Mouse (Mus musculus) brain, embryonic 18.5 days (tissue): Measurements from ENCODE around the gene Adh7.
A peak's percentile ranks its signal among the peaks of the same experiment; 100 is the strongest.

Experiments used
- DNase-seq: peaks from one replicate; pipeline ENCODE4 v3.0.0-alpha.2; 2012; ENCODE audit warnings: low read depth, low spot score

Adh7 gene

DNA sequence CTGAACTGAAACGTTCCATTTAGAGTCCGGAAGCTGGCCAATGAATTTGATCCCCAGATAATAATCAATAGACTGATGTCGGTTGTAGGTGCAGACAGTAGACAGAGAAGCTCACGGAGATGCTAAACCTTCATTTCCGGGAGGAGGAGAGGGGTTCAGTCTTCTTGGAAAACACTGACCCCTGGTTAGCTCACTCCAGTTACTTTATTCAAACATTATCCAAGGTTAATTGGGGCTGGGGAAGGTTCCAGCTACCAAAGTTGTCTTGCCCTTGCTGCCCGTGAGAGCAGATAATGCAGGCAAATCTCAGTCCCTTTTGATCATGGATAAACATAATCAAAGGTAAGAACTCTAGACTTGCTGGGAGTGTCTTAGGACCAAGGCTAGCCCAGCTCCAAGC is 33.6 kb downstream of the Adh7 start:
- DNase-seq: no peak

DNA sequence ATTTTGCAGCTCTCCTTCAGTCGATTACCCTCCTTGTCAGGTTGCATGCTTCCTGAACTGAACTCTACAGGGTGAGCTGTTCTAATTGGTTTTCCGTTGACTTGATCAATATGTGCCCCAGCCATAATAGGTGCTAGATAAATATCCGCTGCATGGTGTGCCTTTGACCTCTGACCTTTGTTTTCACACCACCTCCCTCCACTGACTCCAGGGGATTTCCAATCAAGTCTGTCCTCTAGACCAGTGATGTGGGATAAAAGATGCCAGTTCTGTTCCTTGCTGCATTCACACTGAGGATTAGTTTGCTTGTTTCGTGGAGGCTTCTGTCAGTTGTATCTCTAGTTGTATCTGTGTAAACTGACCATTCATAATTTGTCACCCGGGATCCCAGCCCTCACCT is 36.6 kb downstream of the Adh7 start:
- DNase-seq: no peak

DNA sequence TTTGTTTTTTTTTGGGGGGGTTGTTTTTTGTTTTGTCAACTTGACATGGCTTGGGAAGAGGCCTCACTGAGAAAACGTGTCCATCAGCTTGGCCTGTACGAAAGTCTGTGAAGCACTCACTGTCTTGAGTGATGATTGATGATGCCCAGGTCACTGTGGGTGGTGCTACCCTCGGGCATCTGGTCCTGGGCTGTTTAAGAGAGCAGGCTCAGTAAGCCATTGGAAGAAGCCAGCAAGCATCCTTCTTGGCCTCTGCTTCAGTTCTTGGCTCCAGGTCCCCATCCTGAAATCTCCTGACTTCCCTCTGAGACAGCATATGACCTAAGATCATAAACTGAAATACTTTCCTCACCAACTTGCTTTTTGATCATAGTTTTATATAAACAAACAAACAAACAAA is 37.8 kb downstream of the Adh7 start:
- no peak for DNase-seq

DNA sequence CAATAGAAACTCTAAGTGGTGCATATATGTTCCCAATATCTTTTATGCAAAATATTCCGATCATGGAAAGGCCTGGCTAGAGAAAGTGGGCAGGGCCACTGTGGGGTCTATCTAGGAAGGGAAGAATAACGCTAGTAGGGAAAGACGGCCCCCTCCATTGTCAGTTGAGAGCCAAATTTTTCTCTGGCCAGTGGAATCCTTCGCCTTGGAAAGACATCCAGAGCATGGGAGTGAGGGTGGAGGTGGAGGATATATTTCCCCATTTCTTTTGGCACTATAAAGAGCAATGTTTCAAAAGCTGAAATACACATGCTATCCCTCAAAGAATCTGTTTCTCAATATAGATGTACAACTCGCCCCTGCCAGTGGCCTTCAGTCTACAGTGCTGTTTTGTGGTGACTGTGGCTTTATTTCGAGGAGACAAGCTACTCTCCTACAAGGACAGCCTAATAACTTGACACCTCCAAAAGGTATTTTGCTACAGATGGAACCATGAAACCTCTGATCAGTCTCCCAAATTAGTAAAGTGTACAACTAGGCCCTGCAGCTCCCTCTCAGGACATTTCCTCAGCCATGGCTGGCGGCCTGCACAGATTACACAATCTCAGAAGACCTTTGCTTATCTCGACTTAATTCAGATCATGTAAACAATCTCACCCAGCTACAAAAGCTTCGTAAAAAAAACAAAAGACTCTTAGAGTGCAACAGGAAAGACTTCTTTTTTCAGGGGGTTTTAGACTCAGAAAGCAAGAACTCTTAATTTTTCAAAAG is 38.4 kb downstream of the Adh7 start:
- DNase-seq: no peak

DNA sequence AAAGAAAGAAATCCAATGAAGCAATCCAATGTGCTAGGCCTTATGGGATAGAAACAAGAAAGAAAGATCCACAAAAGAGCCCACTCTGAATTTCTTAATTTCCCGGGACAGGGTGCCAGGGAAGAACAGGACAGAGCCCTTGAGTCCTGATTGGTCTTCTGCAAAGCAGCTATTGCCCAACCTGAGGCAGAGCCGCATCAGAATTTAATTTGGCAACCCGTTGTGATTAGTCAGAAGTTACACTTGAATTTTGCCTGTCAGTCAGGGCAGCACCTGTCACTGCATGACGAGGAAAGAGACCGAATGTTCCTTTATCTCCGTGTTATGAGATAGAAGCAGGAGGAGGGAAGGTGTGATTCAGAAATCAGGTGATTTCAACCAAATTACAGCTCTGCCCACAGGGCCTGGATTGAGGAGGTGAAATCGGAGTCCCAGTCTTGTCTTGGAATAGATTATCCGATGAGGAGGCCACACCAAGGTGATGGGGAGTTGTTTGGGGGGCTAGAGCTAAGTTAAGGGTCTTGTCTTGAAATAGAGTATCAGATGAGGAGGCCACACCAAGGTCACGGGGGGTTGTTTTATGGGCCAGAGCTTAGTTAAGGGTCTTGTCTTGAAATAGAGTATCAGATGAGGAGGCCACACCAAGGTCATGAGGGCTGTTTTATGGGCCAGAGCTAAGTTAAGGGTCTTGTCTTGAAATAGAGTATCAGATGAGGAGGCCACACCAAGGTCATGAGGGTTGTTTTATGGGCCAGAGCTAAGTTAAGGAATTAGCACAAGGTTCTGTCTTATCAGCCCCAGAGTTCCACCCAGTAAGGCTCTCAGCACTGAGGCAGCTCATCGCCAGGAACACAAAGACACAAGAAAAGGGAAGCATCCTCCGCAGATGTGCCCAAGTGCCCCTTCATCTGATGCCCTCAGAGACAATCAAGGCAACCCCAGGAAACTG is 43.4 kb downstream of the Adh7 start, which contains the start of gene Adh1:
TSS of gene Adh1 (plus strand) at position 271 of the 949 bp plus-strand sequence.
- no peak for DNase-seq

DNA sequence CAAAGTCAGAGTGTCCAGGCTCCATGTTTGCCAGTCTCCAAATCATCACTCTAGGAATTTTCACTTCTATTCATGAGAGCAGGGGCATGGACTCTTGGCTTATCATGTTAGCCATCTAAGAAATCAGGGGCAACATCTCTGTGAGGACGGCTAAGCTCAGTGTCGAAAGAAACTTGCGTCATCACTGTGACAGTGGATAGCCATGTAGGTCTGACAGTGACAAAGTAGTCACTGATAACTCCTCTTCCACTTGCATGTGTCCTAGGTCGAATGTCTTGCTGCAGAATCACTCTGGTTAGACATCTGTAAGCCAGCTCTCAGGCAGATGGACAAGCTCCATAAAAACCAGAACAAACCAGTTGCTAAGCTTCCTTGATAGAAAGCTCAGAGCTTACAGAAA is 45.0 kb downstream of the Adh7 start:
- no peak for DNase-seq

DNA sequence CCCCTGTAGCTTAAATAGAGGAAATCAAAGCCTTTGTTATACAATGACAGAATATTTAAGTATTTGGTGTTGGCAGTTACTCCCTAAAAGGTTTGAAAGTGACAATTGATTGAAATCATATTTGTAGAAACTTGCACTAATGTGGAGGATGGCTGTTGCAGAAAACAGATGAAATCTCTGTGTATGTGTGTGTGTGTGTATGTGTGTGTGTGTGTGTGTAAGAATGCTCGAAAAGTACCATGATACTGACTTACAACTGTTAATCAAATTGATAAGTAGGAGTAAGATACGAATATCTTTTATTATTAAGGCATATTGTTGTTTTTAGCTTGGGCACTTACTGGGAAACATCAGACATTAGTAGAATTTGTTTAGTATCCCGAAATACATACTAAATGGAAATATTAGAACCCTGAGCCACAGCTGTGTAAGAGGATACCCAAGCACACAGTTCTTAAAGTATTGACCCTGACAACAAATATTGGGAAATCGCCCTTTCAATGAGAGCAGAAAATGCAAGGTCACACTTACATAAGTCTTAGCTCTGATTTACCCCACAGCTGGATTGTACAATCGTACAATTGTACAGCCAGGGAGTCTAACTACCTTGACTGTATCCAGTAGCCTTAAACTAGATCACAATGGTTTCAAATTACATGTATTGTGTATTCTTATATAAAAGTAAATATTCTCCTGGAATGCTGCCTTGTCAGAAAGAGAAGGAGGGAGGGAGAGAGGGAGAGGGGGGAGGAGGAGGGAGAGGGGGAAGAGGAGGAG is 45.8 kb downstream of the Adh7 start:
- no peak for DNase-seq

DNA sequence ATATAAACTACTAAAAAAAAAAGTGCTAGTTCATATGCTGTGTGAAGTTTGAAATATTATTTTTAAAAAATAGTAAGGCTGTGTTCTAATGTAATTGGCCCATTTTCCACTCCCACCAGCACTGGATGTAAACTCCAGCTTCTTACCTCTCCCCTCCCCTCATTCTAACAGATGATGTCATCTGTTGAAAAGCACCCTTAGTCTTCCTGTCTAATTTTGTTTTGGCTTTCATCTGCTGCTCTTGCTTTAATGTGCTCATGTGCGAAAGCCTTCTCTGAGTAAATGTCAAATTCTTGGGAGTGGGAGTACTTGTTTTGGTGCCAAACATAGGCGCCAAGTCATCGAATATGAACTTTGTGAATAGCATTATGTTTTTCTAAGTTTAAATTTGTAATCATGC is 47.1 kb downstream of the Adh7 start:
- peak; percentile 28 for DNase-seq

DNA sequence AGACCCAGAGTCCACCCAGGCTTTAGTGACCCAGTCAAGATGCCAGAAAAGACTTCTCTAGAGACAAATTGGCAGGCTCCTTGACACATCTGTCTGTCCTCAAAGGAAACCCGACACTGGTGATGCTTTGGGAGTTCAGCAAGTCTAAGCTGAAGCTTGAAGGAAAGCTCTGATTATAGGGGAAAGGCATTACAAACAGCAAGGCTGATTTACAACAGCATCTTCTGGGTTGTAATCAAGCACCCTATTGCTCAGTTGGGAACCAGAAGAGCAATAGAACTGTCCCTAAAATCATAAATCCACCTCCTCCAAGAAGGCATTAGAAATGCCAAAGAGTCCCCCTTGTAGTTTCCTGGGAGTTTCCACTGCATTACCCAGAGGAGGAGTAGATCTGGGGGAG is 52.9 kb downstream of the Adh7 start:
- no peak for DNase-seq

DNA sequence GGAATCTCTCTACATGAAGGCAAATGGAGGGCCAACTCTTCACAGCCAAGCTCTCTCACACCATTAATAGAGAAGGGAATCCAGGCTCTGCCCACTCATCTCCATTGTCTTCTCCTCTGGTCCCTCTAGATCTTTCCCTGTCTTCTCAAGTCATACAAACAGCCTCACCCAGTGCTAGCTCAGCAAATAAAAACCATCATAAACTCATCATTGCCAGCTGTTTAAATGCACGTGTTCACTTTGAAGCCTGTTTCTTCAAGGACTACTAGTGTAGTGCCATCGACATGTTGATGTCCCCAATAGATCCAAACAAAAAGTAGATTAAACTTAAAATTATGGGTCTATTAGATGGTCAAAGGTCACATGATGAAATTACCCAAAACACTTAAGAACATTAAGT is 53.7 kb downstream of the Adh7 start:
- DNase-seq: no peak

DNA sequence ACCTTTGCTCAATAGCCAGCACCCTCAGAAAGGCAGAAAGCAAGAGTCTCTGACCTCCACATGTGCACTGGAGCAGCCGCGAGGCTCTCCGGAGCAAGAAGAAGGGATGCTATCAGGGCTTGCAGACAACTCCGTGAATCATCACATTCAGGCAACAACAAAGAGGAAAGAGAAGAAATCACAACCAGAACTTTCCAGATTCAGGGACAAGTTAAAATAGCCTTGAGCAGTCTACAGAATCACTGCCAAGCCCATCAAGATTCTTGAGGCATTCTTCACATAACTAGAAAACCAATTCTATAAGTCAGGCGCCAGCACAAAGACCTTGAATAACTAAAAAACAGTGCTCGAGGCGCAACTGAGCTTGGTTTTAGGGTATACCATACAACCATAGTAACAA is 55.5 kb downstream of the Adh7 start:
- DNase-seq: no peak

DNA sequence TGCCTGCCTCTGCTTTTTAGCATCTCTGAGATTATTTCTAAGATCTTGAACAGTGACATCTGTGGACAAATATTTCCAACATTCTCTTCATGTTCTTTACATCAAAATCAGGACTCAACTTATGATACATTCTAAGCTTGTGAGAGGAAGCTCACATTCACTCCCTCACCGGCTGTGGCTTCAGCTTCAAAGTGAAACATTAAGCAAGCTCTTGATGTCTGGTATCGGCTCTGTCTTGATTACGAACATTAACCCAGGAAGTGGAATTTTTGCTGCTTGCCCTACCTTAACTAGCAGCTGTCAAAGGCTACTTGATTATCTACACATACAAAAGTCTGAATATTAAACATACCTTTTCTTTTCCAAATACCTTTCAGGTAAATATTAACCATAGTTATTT is 57.5 kb downstream of the Adh7 start:
- no peak for DNase-seq

DNA sequence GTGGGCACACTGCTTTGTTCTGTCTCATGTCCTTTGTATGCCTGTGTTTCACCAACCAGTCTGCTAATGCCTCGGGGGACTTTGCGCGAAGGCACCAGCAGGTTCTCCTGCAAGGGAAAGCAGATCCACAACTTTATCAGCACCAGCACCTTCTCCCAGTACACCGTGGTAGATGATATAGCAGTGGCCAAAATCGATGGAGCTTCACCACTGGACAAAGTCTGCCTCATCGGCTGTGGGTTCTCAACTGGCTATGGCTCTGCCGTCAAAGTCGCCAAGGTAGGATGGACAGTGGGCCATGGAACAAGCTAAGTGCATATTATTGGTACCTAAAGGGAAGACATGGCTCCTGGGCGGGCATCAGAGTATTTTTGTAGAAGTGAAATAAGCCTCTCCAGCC is 65.0 kb downstream of the Adh7 start:
- no peak for DNase-seq
